Mouse (Mus musculus) embryonic facial prominence, embryonic 14.5 days (tissue): ENCODE measurements around the gene Icam2. TPM values are rescaled to one million over a fixed set of nuclear protein-coding genes. Genes with fewer than 3 reads are reported as not detected.
A peak's percentile ranks its signal among the peaks of the same experiment; 100 is the strongest.

Source experiments
- ATAC-seq: fragments of 200-750 bp; cut with Nextera tagmentation; 2 replicates; pipeline ENCODE4 v1.8.0; 2017; ENCODE audit warnings: low read depth, moderate number of reproducible peaks, moderate TSS enrichment
- DNase-seq: peaks from one replicate; pipeline ENCODE4 v3.0.0-alpha.2; 2015; ENCODE audit warnings: low spot score
- H3K27ac ChIP-seq: fragments of 300-500 bp; sonication (generic); replicated peaks from 2 replicates; pipeline ENCODE4 v1.5.1; 2014; ENCODE audit warnings: low read depth, mild to moderate bottlenecking, low read length, moderate library complexity
- H3K27me3 ChIP-seq: fragments of 300-500 bp; sonication (generic); replicated peaks from 2 replicates; pipeline ENCODE4 v1.6.1; 2014; ENCODE audit warnings: low read length; ENCODE audit not compliant: control insufficient read depth, insufficient read depth
- H3K36me3 ChIP-seq: fragments of 300-500 bp; sonication (generic); 2 replicates; pipeline ENCODE4 v1.6.1; 2014; ENCODE audit warnings: low read length, mixed read lengths; ENCODE audit not compliant: control insufficient read depth, insufficient read depth
- H3K4me1 ChIP-seq: fragments of 300-500 bp; sonication (generic); 2 replicates; pipeline ENCODE4 v1.6.1; 2014; ENCODE audit warnings: antibody characterized with exemption, low read length; ENCODE audit not compliant: control insufficient read depth, insufficient read depth
- H3K4me2 ChIP-seq: fragments of 300-500 bp; sonication (generic); 2 replicates; pipeline ENCODE4 v1.6.1; 2014; ENCODE audit warnings: low read depth, mild to moderate bottlenecking, low read length, moderate library complexity, mixed read lengths
- H3K4me3 ChIP-seq: fragments of 300-500 bp; sonication (generic); 2 replicates; pipeline ENCODE4 v1.5.1; 2014; ENCODE audit warnings: low read depth, mild to moderate bottlenecking, low read length
- H3K9ac ChIP-seq: fragments of 300-500 bp; sonication (generic); 2 replicates; pipeline ENCODE4 v1.6.1; 2014; ENCODE audit warnings: low read depth, mild to moderate bottlenecking, low read length, moderate library complexity, mixed read lengths
- H3K9me3 ChIP-seq: fragments of 300-500 bp; sonication (generic); 2 replicates; pipeline ENCODE4 v1.6.1; 2016; ENCODE audit warnings: low read length; ENCODE audit not compliant: control insufficient read depth
- WGBS: fragments of 180-500 bp; shearing (Covaris S2); extraction: QIAGEN DNeasy Blood & Tissue Kit; methylation state at CpG from one replicate; pipeline ENCODE4 v1.1.7; 2014; 5-methylcytosine and 5-hydroxymethylcytosine counted together
- polyA plus RNA-seq: library from polyadenylated mRNA; unstranded; fragments of >200 nt; fragmentation: Nextera tagmentation; extraction: Ambion mirVana; gene quantifications from 2 replicates; pipeline ENCODE4 v1.2.1, GENCODE M21; 2014

Gene Icam2
- polyA plus RNA-seq, 1 experiment from 2014 or later, result 44.3 TPM

DNA sequence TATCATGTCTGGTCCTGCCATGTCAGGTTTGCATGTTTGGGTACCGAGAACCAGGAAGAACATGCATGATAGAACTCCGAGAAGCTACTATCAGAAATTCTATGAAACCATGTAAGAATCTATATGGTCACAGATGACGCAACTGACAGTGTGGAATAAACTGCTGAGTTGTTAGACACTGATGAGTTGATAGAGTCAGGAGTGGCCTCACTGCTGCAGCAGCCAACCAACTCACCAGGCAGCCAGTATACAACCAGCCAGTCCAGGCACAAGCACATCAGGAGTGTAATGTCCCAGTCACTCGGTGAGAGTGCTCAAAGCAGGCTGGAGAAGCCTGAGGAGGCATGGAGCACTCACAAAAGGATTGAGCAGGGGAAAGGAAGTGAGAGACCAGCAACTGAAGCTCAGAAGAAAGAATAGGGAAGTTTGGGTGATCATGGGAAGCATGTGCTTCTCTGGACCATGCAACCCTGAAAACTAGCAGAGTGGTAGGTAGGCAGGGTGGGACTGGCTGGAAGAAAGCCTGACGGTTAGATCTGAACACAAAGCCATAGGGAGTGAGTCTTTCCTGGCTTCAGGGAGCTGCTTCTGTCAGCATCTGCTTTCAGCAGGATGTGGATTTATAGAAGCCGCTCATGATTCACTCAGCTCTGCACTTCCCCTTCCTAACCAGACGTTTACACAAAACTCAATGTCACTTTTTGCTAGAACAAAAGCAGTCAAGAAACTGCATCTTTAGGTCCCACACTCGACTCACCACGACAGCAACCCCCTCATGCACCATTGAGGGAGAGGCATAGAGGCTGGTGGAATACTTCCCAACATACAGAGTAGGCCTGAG lies 31.6 kb upstream of the Icam2 start:
- Histone ChIP-seq H3K4me3 (no peak overlapping the region), H3K9ac (no peak overlapping the region), H3K36me3 (peaks cover 17% of the 10 kb centered on the region; the same call in 1 of the 2 replicates), H3K9me3 (no peaks in the 10 kb centered on the region), H3K4me2 (no peak overlapping the region), H3K27ac (no peak overlapping the region), H3K4me1 (no peaks in the 10 kb centered on the region), H3K27me3 (no peaks in the 10 kb centered on the region)
- ATAC-seq (no peak), DNase-seq (no peak)
- 73% methylated on average over 9 of the region's 9 CpGs for whole genome bisulfite sequencing

DNA sequence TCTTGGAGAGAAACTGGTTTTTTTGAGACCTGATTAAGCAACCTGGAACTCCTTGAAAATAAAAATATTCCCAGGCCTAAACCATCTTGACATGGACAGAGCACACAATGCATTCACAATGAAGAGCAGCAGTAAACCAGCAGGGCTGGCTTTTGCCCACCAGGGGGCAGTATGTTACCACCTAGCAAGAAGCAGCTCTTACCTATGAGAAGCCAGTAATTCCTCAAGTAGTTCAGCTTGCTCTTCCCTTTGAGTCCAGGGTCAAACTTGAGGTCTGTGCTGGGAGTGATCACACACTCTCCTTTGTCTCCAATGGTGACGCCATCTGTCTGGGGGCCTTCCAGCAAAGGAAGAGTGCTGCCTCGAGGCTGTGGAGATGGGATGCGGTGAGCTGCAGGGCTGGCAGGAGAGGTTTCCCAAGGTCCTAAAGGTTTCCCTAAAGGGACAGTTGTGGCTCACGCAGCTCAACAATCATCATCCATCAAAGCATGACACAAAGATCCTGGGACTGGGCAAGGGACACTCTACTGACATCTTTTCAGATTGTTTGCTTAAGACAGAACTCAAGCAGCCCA lies 30.8 kb upstream of the Icam2 start:
- H3K36me3 ChIP-seq, result peaks cover 21% of the 10 kb centered on the region
- DNase-seq, result peak; percentile 91
- no peaks in the 10 kb centered on the region for H3K27me3 ChIP-seq
- H3K9ac ChIP-seq, result no peak overlapping the region
- H3K4me1 ChIP-seq, result no peaks in the 10 kb centered on the region
- no peaks in the 10 kb centered on the region for H3K9me3 ChIP-seq
- H3K27ac ChIP-seq, result no peak overlapping the region
- H3K4me2 ChIP-seq, result no peak overlapping the region
- ATAC-seq, result peak; percentile 75
- H3K4me3 ChIP-seq, result no peak overlapping the region
- 28% methylated on average over 4 of the region's 4 CpGs for WGBS

DNA sequence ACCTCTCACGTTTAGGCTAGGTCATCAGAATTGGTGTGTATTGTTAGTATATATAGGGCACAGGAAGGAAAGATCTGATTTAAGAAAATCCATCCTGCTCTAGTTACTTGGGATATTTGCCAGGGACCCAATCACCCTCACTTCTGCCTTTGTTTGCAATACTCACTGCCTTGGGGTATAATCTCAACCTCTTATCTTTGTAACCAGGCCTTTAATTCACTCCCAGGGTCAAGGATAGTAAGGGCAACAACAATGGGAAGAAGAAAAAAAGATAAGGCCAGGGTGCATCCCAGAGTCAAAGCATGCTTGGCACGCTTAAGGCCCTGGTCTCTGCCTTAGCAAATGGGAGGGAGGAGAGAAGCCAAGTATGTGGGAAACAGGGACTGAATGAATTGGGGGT lies 30.0 kb upstream of the Icam2 start:
- Histone ChIP-seq H3K4me2 (no peak overlapping the region), H3K27ac (no peak overlapping the region), H3K27me3 (no peaks in the 10 kb centered on the region), H3K4me3 (no peak overlapping the region), H3K36me3 (peaks cover 22% of the 10 kb centered on the region), H3K9ac (no peak overlapping the region), H3K4me1 (no peaks in the 10 kb centered on the region), H3K9me3 (no peaks in the 10 kb centered on the region)
- 92% methylated on average over 2 of the region's 2 CpGs for WGBS
- no peak for DNase-seq
- no peak for ATAC-seq

DNA sequence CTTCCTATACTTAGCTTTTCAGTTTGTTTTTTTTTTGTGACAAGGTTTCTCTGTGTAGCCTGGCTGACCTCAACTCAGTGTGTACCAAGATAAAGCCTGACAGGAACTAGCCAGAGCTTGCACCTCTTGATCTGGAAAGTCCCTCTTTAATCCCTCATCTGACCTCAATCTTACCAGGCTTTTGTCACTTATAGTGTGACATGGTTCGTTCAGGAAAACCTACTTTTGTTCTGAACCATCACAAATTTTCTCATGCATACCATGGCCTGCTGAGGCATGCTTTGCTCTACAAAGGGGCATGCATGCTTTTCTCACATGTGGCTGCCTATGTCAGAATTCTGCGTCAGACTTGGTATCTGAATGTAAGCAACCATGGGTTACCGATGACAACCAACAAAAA lies 28.5 kb upstream of the Icam2 start:
- no peak for ATAC-seq
- H3K9me3 ChIP-seq, result no peaks in the 10 kb centered on the region
- WGBS, result 78% methylated on average over 3 of the region's 3 CpGs
- H3K27me3 ChIP-seq, result no peaks in the 10 kb centered on the region
- no peak overlapping the region for H3K27ac ChIP-seq
- peak; percentile 10 for DNase-seq
- H3K4me2 ChIP-seq, result no peak overlapping the region
- H3K36me3 ChIP-seq, result peaks cover 24% of the 10 kb centered on the region
- H3K4me3 ChIP-seq, result no peak overlapping the region
- H3K4me1 ChIP-seq, result no peaks in the 10 kb centered on the region
- no peak overlapping the region for H3K9ac ChIP-seq

DNA sequence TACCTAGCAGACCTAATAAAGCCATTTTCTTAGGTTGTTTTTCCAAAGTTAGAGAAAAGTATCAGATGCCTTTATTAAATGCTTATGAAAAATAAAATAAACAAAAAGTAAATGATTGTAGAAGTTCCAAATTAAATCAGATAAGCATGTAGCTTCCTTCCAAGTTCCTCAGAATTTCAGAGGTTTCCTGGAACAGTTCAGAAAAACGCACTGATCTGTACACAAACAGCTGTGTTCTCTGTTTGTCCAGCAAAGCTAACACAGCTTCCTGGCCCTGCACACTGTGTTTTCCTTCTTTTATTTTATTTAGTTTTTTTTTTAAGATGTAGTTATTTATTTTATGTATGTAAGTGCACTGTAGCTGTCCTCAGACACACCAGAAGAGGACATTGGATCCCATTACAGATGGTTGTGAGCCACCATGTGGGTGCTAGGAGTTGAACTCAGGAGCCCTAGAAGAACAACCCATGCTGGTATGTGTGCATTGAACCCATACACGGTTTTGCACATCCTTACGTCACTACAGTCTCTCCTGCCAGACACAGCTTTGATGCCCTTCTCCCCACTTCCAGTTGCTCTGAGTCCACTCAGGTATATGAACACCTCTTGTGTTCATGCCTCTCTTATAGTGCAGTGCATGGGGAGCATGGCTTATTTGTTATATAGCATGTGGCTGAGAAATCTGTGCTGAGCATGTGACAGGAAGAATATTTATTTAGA lies 24.9 kb upstream of the Icam2 start:
- 89% methylated on average over 3 of the region's 3 CpGs for WGBS
- peaks cover 33% of the 10 kb centered on the region for H3K36me3 ChIP-seq
- H3K27me3 ChIP-seq, result no peaks in the 10 kb centered on the region
- no peak for ATAC-seq
- no peaks in the 10 kb centered on the region for H3K9me3 ChIP-seq
- H3K27ac ChIP-seq, result no peak overlapping the region
- H3K4me2 ChIP-seq, result no peak overlapping the region
- H3K9ac ChIP-seq, result no peak overlapping the region
- no peaks in the 10 kb centered on the region for H3K4me1 ChIP-seq
- no peak for DNase-seq
- no peak overlapping the region for H3K4me3 ChIP-seq

DNA sequence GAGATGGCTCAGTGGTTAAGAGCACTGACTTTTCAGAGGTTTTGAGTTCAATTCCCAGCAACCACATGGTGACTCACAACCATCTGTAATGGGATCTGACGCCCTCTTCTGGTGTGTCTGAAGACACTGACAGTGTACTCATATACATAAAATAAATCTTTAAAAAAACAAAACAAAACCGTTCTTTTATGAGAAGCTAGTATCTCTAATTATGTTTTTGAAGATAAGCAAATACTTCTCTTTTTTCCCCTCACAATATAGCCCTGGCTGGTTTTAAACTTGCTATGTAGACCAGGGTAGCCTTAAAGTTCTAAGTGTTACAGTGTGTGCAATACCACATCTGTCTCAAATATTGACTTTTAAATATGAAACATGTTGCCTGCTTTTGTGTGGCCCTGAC lies 23.3 kb upstream of the Icam2 start:
- no peaks in the 10 kb centered on the region for H3K4me1 ChIP-seq
- H3K4me2 ChIP-seq, result no peak overlapping the region
- WGBS, result 80% methylated on average over 2 of the region's 2 CpGs
- H3K9me3 ChIP-seq, result no peaks in the 10 kb centered on the region
- H3K27me3 ChIP-seq, result no peaks in the 10 kb centered on the region
- no peak overlapping the region for H3K9ac ChIP-seq
- H3K4me3 ChIP-seq, result no peak overlapping the region
- no peak for DNase-seq
- no peak for ATAC-seq
- peaks cover 40% of the 10 kb centered on the region for H3K36me3 ChIP-seq
- no peak overlapping the region for H3K27ac ChIP-seq

DNA sequence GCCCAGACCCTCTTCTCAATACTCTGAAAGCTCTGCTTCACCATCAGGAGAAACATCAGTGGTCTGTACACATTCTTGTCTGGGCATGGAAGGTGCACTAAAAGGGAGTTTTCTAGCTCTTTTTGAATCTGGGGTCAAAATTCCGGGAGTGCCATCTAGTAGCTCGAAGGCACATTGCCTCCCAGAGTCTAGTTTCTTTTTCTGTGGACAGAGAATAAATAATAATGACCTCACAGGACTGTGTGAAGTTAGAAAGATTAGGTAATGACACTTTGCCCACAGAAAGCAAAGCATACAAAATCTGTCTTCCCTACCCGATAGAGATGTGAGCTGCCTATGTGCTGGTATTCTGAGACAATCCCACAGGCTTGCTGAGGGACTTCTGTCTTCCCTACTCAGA lies 22.6 kb upstream of the Icam2 start:
- Histone ChIP-seq H3K9ac (no peak overlapping the region), H3K4me1 (no peaks in the 10 kb centered on the region), H3K36me3 (peaks cover 45% of the 10 kb centered on the region), H3K27ac (no peak overlapping the region), H3K4me3 (no peak overlapping the region), H3K9me3 (no peaks in the 10 kb centered on the region), H3K4me2 (no peak overlapping the region), H3K27me3 (no peaks in the 10 kb centered on the region)
- DNase-seq (no peak), ATAC-seq (no peak)
- WGBS, result 83% methylated on average over 3 of the region's 3 CpGs

DNA sequence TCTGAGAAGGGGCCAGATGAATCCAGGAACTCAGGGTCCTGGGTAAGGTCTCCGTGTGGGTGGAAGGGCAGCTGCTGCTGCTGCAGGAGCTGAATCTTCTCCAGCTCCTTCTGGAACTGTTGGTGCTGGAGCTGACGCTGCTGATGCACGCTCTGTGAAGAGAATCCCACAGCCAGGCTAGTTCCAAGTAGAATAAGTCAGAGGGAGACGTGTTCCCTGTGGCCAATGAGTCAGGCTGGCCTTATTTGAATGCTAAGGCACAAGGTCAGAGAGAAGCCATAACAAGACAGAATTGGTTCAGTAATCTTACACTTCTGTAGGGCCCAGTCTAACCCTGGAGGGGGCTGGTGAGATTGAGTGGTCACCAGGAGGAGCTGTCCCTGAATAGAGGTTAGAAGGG lies 22.1 kb upstream of the Icam2 start:
- no peak overlapping the region for H3K27ac ChIP-seq
- DNase-seq (no peak), ATAC-seq (no peak)
- no peak overlapping the region for H3K4me3 ChIP-seq
- no peaks in the 10 kb centered on the region for H3K4me1 ChIP-seq
- no peaks in the 10 kb centered on the region for H3K27me3 ChIP-seq
- H3K4me2 ChIP-seq, result no peak overlapping the region
- H3K9me3 ChIP-seq, result no peaks in the 10 kb centered on the region
- H3K9ac ChIP-seq, result no peak overlapping the region
- 59% methylated on average over 4 of the region's 4 CpGs for WGBS
- H3K36me3 ChIP-seq, result peaks cover 48% of the 10 kb centered on the region
